Mouse (Mus musculus) MEL (cell line): Measurements from ENCODE around the gene Cpeb2. TPM values are rescaled to one million over a fixed set of nuclear protein-coding genes. Genes with fewer than 3 reads are reported as not detected.

Source experiments
- DNase-seq: peaks from one replicate; pipeline ENCODE4 v3.0.0; 2011; ENCODE audit warnings: low read depth, low spot score
- H3K27ac ChIP-seq: 2 replicates; pipeline ENCODE4 v1.5.1; 2012; ENCODE audit warnings: low read depth, mild to moderate bottlenecking, control low read depth, low read length, moderate library complexity; ENCODE audit not compliant: control insufficient read depth
- H3K27me3 ChIP-seq, 2 experiments: fragments of 150-350 bp in 1 of 2; sonication (generic) in 1 of 2; 2 replicates each; pipeline ENCODE4 v1.6.1; 2012; ENCODE audit warnings: low read length in 2 of 2, mild to moderate bottlenecking in 2 of 2, improper control_type of control experiment in 1 of 2, moderate library complexity in 1 of 2; ENCODE audit not compliant: insufficient read depth in 2 of 2, control insufficient read depth in 1 of 2
- H3K36me3 ChIP-seq, 2 experiments: 2 replicates each; pipeline ENCODE4 v1.6.1; 2012 to 2014; ENCODE audit warnings: low read length in 2 of 2, improper control_type of control experiment in 1 of 2, inconsistent platforms in 1 of 2, mild to moderate bottlenecking in 1 of 2; ENCODE audit not compliant: insufficient read depth in 2 of 2, control insufficient read depth in 1 of 2
- H3K4me1 ChIP-seq, 2 experiments: fragments of 150-350 bp in 1 of 2; sonication (generic) in 1 of 2; 2 replicates each; pipeline ENCODE4 v1.6.1; 2012; ENCODE audit warnings: low read length in 2 of 2, improper control_type of control experiment in 1 of 2, mild to moderate bottlenecking in 1 of 2; ENCODE audit not compliant: insufficient read depth in 2 of 2, control insufficient read depth in 1 of 2
- H3K4me3 ChIP-seq, 2 experiments: fragments of 150-350 bp in 1 of 2; sonication (generic) in 1 of 2; 2 replicates each; pipeline ENCODE4 v1.5.1; 2012; ENCODE audit warnings: low read depth in 2 of 2, low read length in 2 of 2, mild to moderate bottlenecking in 2 of 2, moderate library complexity in 2 of 2, control low read depth in 1 of 2, improper control_type of control experiment in 1 of 2; ENCODE audit not compliant: control insufficient read depth in 1 of 2, insufficient read depth in 1 of 2
- H3K79me2 ChIP-seq: 2 replicates; pipeline ENCODE4 v1.6.1; 2012; ENCODE audit warnings: mild to moderate bottlenecking, low read length, moderate library complexity; ENCODE audit not compliant: control insufficient read depth, poor library complexity, insufficient read depth
- H3K9ac ChIP-seq: 2 replicates; pipeline ENCODE4 v1.6.1; 2012; ENCODE audit warnings: low read depth, mild to moderate bottlenecking, control low read depth, low read length, moderate library complexity; ENCODE audit not compliant: control insufficient read depth, poor library complexity, severe bottlenecking
- H3K9me3 ChIP-seq: fragments of 150-350 bp; sonication (generic); replicated peaks from 2 replicates; pipeline ENCODE4 v1.6.1; 2012; ENCODE audit warnings: mild to moderate bottlenecking, low read length, improper control_type of control experiment, moderate library complexity; ENCODE audit not compliant: insufficient read depth
- BHLHE40 ChIP-seq: IDR thresholded peaks from 2 replicates; pipeline ENCODE4 v1.6.1; 2012; ENCODE audit warnings: low read depth, mild to moderate bottlenecking, inconsistent platforms, low read length, improper control_type of control experiment, borderline replicate concordance
- CHD1 ChIP-seq: IDR thresholded peaks from 2 replicates; pipeline ENCODE4 v1.6.1; 2012; ENCODE audit warnings: low read depth, mild to moderate bottlenecking, inconsistent platforms, low read length, improper control_type of control experiment
- CHD2 ChIP-seq: IDR thresholded peaks from 2 replicates; pipeline ENCODE4 v1.6.1; 2011; ENCODE audit warnings: low read length, improper control_type of control experiment
- EP300 ChIP-seq, 2 experiments: IDR thresholded peaks; 2 replicates each; pipeline ENCODE4 v1.6.1; 2011; ENCODE audit warnings: improper control_type of control experiment in 2 of 2, low read length in 2 of 2, low read depth in 1 of 2, mild to moderate bottlenecking in 1 of 2
- ETS1 ChIP-seq: IDR thresholded peaks from 2 replicates; pipeline ENCODE4 v1.6.1; 2012; ENCODE audit warnings: low read depth, mild to moderate bottlenecking, inconsistent platforms, low read length, improper control_type of control experiment, moderate library complexity
- GABPA ChIP-seq: IDR thresholded peaks from 2 replicates; pipeline ENCODE4 v1.6.1; 2012; ENCODE audit warnings: low read depth, mild to moderate bottlenecking, inconsistent platforms, low read length, improper control_type of control experiment, moderate library complexity
- GATA1 ChIP-seq: IDR thresholded peaks from 2 replicates; pipeline ENCODE4 v1.6.1; 2011; ENCODE audit warnings: low read depth, low read length, improper control_type of control experiment
- JUND ChIP-seq: IDR thresholded peaks from 2 replicates; pipeline ENCODE4 v1.6.1; 2011; ENCODE audit warnings: low read depth, mild to moderate bottlenecking, improper control_type of control experiment, low read length
- MAFK ChIP-seq: IDR thresholded peaks from 2 replicates; pipeline ENCODE4 v1.6.1; 2011; ENCODE audit warnings: low read depth, mild to moderate bottlenecking, low read length, improper control_type of control experiment, borderline replicate concordance
- MEF2A ChIP-seq: IDR thresholded peaks from 2 replicates; pipeline ENCODE4 v1.6.1; 2014; ENCODE audit warnings: low read depth, mild to moderate bottlenecking, inconsistent platforms, low read length, improper control_type of control experiment; ENCODE audit not compliant: poor library complexity, insufficient replicate concordance, severe bottlenecking; ENCODE audit errors: extremely low read depth
- MXI1 ChIP-seq: IDR thresholded peaks from 2 replicates; pipeline ENCODE4 v1.6.1; 2011; ENCODE audit warnings: mild to moderate bottlenecking, low read depth, low read length, improper control_type of control experiment
- MYB ChIP-seq: IDR thresholded peaks from 2 replicates; pipeline ENCODE4 v1.6.1; 2011; ENCODE audit warnings: mild to moderate bottlenecking, low read depth, low read length, improper control_type of control experiment
- MYC ChIP-seq: IDR thresholded peaks from 2 replicates; pipeline ENCODE4 v1.6.1; 2011; ENCODE audit warnings: low read depth, mild to moderate bottlenecking, low read length, improper control_type of control experiment, moderate library complexity
- NELFE ChIP-seq: IDR thresholded peaks from 2 replicates; pipeline ENCODE4 v1.6.1; 2011; ENCODE audit warnings: low read depth, low read length, improper control_type of control experiment
- POLR2A ChIP-seq, 2 experiments: IDR thresholded peaks; 2 replicates each; pipeline ENCODE4 v1.6.1; 2011 to 2012; ENCODE audit warnings: low read length in 2 of 2, mild to moderate bottlenecking in 2 of 2, control low read depth in 1 of 2, improper control_type of control experiment in 1 of 2, low read depth in 1 of 2, moderate library complexity in 1 of 2; ENCODE audit not compliant: control insufficient read depth in 1 of 2, insufficient read depth in 1 of 2, poor library complexity in 1 of 2
- POLR2AphosphoS2 ChIP-seq: IDR thresholded peaks from 2 replicates; pipeline ENCODE4 v1.6.1; 2011; ENCODE audit warnings: low read length, improper control_type of control experiment
- POLR2AphosphoS5 ChIP-seq: IDR thresholded peaks from 2 replicates; pipeline ENCODE4 v1.6.1; 2012; ENCODE audit warnings: low read depth, borderline replicate concordance, mild to moderate bottlenecking, inconsistent platforms, low read length, moderate library complexity, mixed read lengths
- RAD21 ChIP-seq: IDR thresholded peaks from 2 replicates; pipeline ENCODE4 v1.6.1; 2011; ENCODE audit warnings: mild to moderate bottlenecking, low read depth, low read length, improper control_type of control experiment
- RCOR1 ChIP-seq: IDR thresholded peaks from 2 replicates; pipeline ENCODE4 v1.6.1; 2012; ENCODE audit warnings: low read depth, mild to moderate bottlenecking, inconsistent platforms, low read length, improper control_type of control experiment
- SIN3A ChIP-seq: IDR thresholded peaks from 2 replicates; pipeline ENCODE4 v1.6.1; 2012; ENCODE audit warnings: low read length, improper control_type of control experiment, inconsistent platforms
- SMC3 ChIP-seq: IDR thresholded peaks from 2 replicates; pipeline ENCODE4 v1.6.1; 2011; ENCODE audit warnings: low read depth, low read length, improper control_type of control experiment
- TAL1 ChIP-seq: IDR thresholded peaks from 2 replicates; pipeline ENCODE4 v1.6.1; 2012; ENCODE audit warnings: mild to moderate bottlenecking, inconsistent platforms, low read length, moderate library complexity, mixed read lengths
- TBP ChIP-seq: IDR thresholded peaks from 2 replicates; pipeline ENCODE4 v1.8.0; 2011; ENCODE audit warnings: low read depth, low read length, improper control_type of control experiment
- TCF12 ChIP-seq: IDR thresholded peaks from 2 replicates; pipeline ENCODE4 v1.6.1; 2014; ENCODE audit warnings: low read depth, mild to moderate bottlenecking, inconsistent platforms, low read length, improper control_type of control experiment, moderate library complexity
- UBTF ChIP-seq: IDR thresholded peaks from 2 replicates; pipeline ENCODE4 v1.6.1; 2012; ENCODE audit warnings: low read depth, mild to moderate bottlenecking, inconsistent platforms, low read length, improper control_type of control experiment, moderate library complexity, borderline replicate concordance; ENCODE audit not compliant: insufficient read depth
- USF1 ChIP-seq: IDR thresholded peaks from 2 replicates; pipeline ENCODE4 v1.6.1; 2014; ENCODE audit warnings: low read depth, mild to moderate bottlenecking, inconsistent platforms, low read length, improper control_type of control experiment, moderate library complexity
- USF2 ChIP-seq, 2 experiments: IDR thresholded peaks; 2 replicates each; pipeline ENCODE4 v1.6.1; 2011 to 2012; ENCODE audit warnings: improper control_type of control experiment in 2 of 2, low read length in 2 of 2, borderline replicate concordance in 1 of 2, inconsistent platforms in 1 of 2, low read depth in 1 of 2, mild to moderate bottlenecking in 1 of 2; ENCODE audit not compliant: insufficient read depth in 1 of 2
- ZMIZ1 ChIP-seq: IDR thresholded peaks from 2 replicates; pipeline ENCODE4 v1.6.1; 2012; ENCODE audit warnings: low read depth, mild to moderate bottlenecking, inconsistent platforms, low read length, improper control_type of control experiment, moderate library complexity
- ZNF384 ChIP-seq: IDR thresholded peaks from 2 replicates; pipeline ENCODE4 v1.6.1; 2012; ENCODE audit warnings: low read depth, mild to moderate bottlenecking, inconsistent platforms, low read length, improper control_type of control experiment
- polyA plus RNA-seq, 2 experiments: library from polyadenylated mRNA; stranded (reverse) in 1 of 2; unstranded in 1 of 2; fragments of >175 nt in 1 of 2; fragments of >200 nt in 1 of 2; gene quantifications; 2 replicates each; pipeline versions ENCODE4 v1.2.1 to v1.2.4; 2012; ENCODE audit warnings: low replicate concordance in 2 of 2, low read depth in 1 of 2; ENCODE audit not compliant: insufficient read length in 2 of 2, insufficient read depth in 1 of 2, missing spikeins in 1 of 2
- total RNA-seq: library from RNA; depleted of rRNA; stranded (reverse); fragments of 300-350 nt; gene quantifications from 2 replicates; pipeline ENCODE4 v1.2.3, GENCODE M21; 2012

Cpeb2 gene
- total and polyA plus RNA-seq, 3 experiments: 0.69 to 2.0 TPM; not detected in 1

GRCm38 (mm10) chr5:43184834-43185233, 48.1 kb upstream of the Cpeb2 start:
- H3K27ac ChIP-seq: no peak overlapping the region
- no peaks in the 10 kb centered on the region for H3K79me2 ChIP-seq
- H3K36me3 ChIP-seq: peaks cover 0 to 5% of the 10 kb centered on the region in 2 experiments; a peak in 2 of 4 replicates
- no peak overlapping the region for H3K9ac ChIP-seq
- no peaks in the 10 kb centered on the region for H3K9me3 ChIP-seq
- peaks cover 0 to 7% of the 10 kb centered on the region in 2 experiments for H3K4me1 ChIP-seq
- TF ChIP-seq GABPA: no peak
- TF ChIP-seq USF2 (IDR thresholded peaks at IDR 0.05; ENCODE audit: borderline replicate concordance in 1 of 2, insufficient read depth in 1 of 2, low read depth in 1 of 2, low read length in 2 of 2): no peak
- TF ChIP-seq RAD21: no peak
- TF ChIP-seq TCF12: no peak
- no peak for TF ChIP-seq BHLHE40
- TF ChIP-seq CHD1: no peak
- no peak for TF ChIP-seq USF1
- TF ChIP-seq MAFK: no peak
- TF ChIP-seq EP300 (IDR thresholded peaks at IDR 0.05; ENCODE audit: low read depth in 1 of 2, low read length in 2 of 2): no peak
- TF ChIP-seq POLR2AphosphoS2: no peak
- no peak for TF ChIP-seq CHD2
- no peak for TF ChIP-seq ETS1
- TF ChIP-seq ZMIZ1: no peak
- TF ChIP-seq MYB: no peak
- TF ChIP-seq SMC3: no peak
- no peak for TF ChIP-seq JUND
- no peak for TF ChIP-seq TAL1
- no peak for TF ChIP-seq MEF2A
- no peak for TF ChIP-seq NELFE
- TF ChIP-seq RCOR1: no peak
- TF ChIP-seq, all 39 proteins: peak for 0
- DNase-seq: no peak
- Histone ChIP-seq H3K27me3 (peaks cover 1 to 2% of the 10 kb centered on the region in 2 experiments; a peak in 1 of 4 replicates), H3K4me3 (no peak overlapping the region)

GRCm38 (mm10) chr5:43185478-43185877, 47.5 kb upstream of the Cpeb2 start:
- H3K9me3 ChIP-seq: no peaks in the 10 kb centered on the region
- TF ChIP-seq MYC (no peak), POLR2A (IDR thresholded peaks at IDR 0.05; ENCODE audit: control insufficient read depth in 1 of 2, insufficient read depth in 1 of 2, low read depth in 1 of 2, low read length in 2 of 2, poor library complexity in 1 of 2) (no peak), USF2 (IDR thresholded peaks at IDR 0.05; ENCODE audit: borderline replicate concordance in 1 of 2, insufficient read depth in 1 of 2, low read depth in 1 of 2, low read length in 2 of 2) (no peak), SIN3A (no peak), ZNF384 (no peak), POLR2AphosphoS5 (no peak), UBTF (no peak), GABPA (no peak), MXI1 (no peak), TBP (no peak), GATA1 (no peak)
- no peak overlapping the region for H3K9ac ChIP-seq
- H3K27me3 ChIP-seq: peaks cover under 1 to 1% of the 10 kb centered on the region in 2 experiments; a peak in 1 of 4 replicates
- DNase-seq: no peak
- peaks cover 0 to 5% of the 10 kb centered on the region in 2 experiments; a peak in 2 of 4 replicates for H3K36me3 ChIP-seq
- peaks cover 0 to 7% of the 10 kb centered on the region in 2 experiments for H3K4me1 ChIP-seq
- no peak overlapping the region for H3K27ac ChIP-seq
- H3K79me2 ChIP-seq: no peaks in the 10 kb centered on the region
- no peak overlapping the region for H3K4me3 ChIP-seq
